Mouse (Mus musculus) CH12.LX (cell line): ENCODE measurements around the gene Adi1. TPM values are rescaled to one million over a fixed set of nuclear protein-coding genes. Genes with fewer than 3 reads are reported as not detected.

ENCODE experiments used
- DNase-seq: peaks from one replicate; pipeline ENCODE4 v3.0.0-alpha.2; 2013; ENCODE audit errors: extremely low read depth
- H3K27ac ChIP-seq: 2 replicates; pipeline ENCODE4 v1.5.1; 2012; ENCODE audit warnings: low read depth, mild to moderate bottlenecking, control low read depth, moderate library complexity; ENCODE audit not compliant: insufficient read depth
- H3K27me3 ChIP-seq: replicated peaks from 2 replicates; pipeline ENCODE3; 2012; ENCODE audit warnings: inconsistent platforms
- H3K36me3 ChIP-seq, 2 experiments: replicated peaks in 1 of 2; 2 replicates each; pipeline versions ENCODE3 to v1.6.1; 2012; ENCODE audit warnings: inconsistent platforms in 1 of 2, low read length in 1 of 2, mild to moderate bottlenecking in 1 of 2, mixed read lengths in 1 of 2, moderate library complexity in 1 of 2; ENCODE audit not compliant: control insufficient read depth in 1 of 2, insufficient read depth in 1 of 2
- H3K4me1 ChIP-seq, 2 experiments: 2 replicates each; pipeline ENCODE4 v1.6.1; 2012; ENCODE audit warnings: inconsistent platforms in 1 of 2, moderate library complexity in 1 of 2; ENCODE audit not compliant: insufficient read depth in 2 of 2, control insufficient read depth in 1 of 2
- H3K4me2 ChIP-seq: 2 replicates; pipeline ENCODE4 v1.6.1; 2012; ENCODE audit warnings: low read depth, mild to moderate bottlenecking, control low read depth; ENCODE audit not compliant: poor library complexity, insufficient read depth, severe bottlenecking
- H3K4me3 ChIP-seq, 3 experiments: fragments of 150-350 bp in 1 of 3; sonication (generic) in 1 of 3; replicated peaks in 1 of 3; 2 replicates each; pipeline versions ENCODE3 to v1.5.1; 2011 to 2012; ENCODE audit warnings: low read depth in 2 of 3, low read length in 2 of 3, mild to moderate bottlenecking in 2 of 3, moderate library complexity in 2 of 3, control low read depth in 1 of 3, improper control_type of control experiment in 1 of 3, inconsistent platforms in 1 of 3, mixed read lengths in 1 of 3; ENCODE audit not compliant: poor library complexity in 1 of 3
- H3K79me2 ChIP-seq: replicated peaks from 2 replicates; pipeline ENCODE4 v1.6.1; 2012; ENCODE audit warnings: mild to moderate bottlenecking, moderate library complexity; ENCODE audit not compliant: control insufficient read depth, poor library complexity, insufficient read depth, severe bottlenecking; ENCODE audit errors: extremely low read depth
- H3K9ac ChIP-seq: 2 replicates; pipeline ENCODE4 v1.6.1; 2012; ENCODE audit warnings: low read depth, mild to moderate bottlenecking, control low read depth, moderate library complexity; ENCODE audit not compliant: insufficient read depth
- H3K9me3 ChIP-seq: replicated peaks from 2 replicates; pipeline ENCODE3; 2012; ENCODE audit warnings: low read length, inconsistent platforms, mixed read lengths
- BHLHE40 ChIP-seq: IDR thresholded peaks from 2 replicates; pipeline ENCODE4 v1.6.1; 2011; ENCODE audit warnings: mild to moderate bottlenecking, low read depth, low read length, improper control_type of control experiment
- CHD1 ChIP-seq: IDR thresholded peaks from 2 replicates; pipeline ENCODE4 v1.6.1; 2012; ENCODE audit warnings: low read depth, low read length, improper control_type of control experiment, inconsistent platforms
- CHD2 ChIP-seq: IDR thresholded peaks from 2 replicates; pipeline ENCODE4 v1.6.1; 2011; ENCODE audit warnings: low read length, improper control_type of control experiment
- CTCF ChIP-seq, 2 experiments: IDR thresholded peaks in 1 of 2; conservative IDR thresholded peaks in 1 of 2; 2 replicates each; pipeline ENCODE4 v1.5.1; 2011 to 2012; ENCODE audit warnings: low read depth in 2 of 2, low read length in 2 of 2, improper control_type of control experiment in 1 of 2, inconsistent platforms in 1 of 2, mild to moderate bottlenecking in 1 of 2, moderate library complexity in 1 of 2
- E2F4 ChIP-seq: IDR thresholded peaks from 2 replicates; pipeline ENCODE4 v1.6.1; 2011; ENCODE audit warnings: low read depth, low read length, improper control_type of control experiment; ENCODE audit not compliant: insufficient replicate concordance
- ELF1 ChIP-seq: IDR thresholded peaks from 2 replicates; pipeline ENCODE4 v1.6.1; 2014; ENCODE audit warnings: low read depth, mild to moderate bottlenecking, inconsistent platforms, low read length, improper control_type of control experiment
- EP300 ChIP-seq: IDR thresholded peaks from 2 replicates; pipeline ENCODE4 v1.6.1; 2011; ENCODE audit warnings: low read length, improper control_type of control experiment
- ETS1 ChIP-seq: conservative IDR thresholded peaks from 2 replicates; pipeline ENCODE4 v1.6.1; 2012; ENCODE audit warnings: low read depth, mild to moderate bottlenecking, inconsistent platforms, low read length, improper control_type of control experiment, moderate library complexity
- GABPA ChIP-seq: IDR thresholded peaks from 2 replicates; pipeline ENCODE4 v1.6.1; 2012; ENCODE audit warnings: low read depth, low read length, improper control_type of control experiment, inconsistent platforms; ENCODE audit not compliant: insufficient replicate concordance
- HCFC1 ChIP-seq: IDR thresholded peaks from 2 replicates; pipeline ENCODE4 v1.6.1; 2012; ENCODE audit warnings: low read depth, mild to moderate bottlenecking, inconsistent platforms, low read length, improper control_type of control experiment
- IRF4 ChIP-seq: IDR thresholded peaks from 2 replicates; pipeline ENCODE4 v1.6.1; 2014; ENCODE audit warnings: low read depth, mild to moderate bottlenecking, inconsistent platforms, low read length, improper control_type of control experiment
- JUN ChIP-seq: IDR thresholded peaks from 2 replicates; pipeline ENCODE4 v1.6.1; 2011; ENCODE audit warnings: low read depth, mild to moderate bottlenecking, low read length, improper control_type of control experiment, moderate library complexity; ENCODE audit not compliant: insufficient read depth
- JUND ChIP-seq: conservative IDR thresholded peaks from 2 replicates; pipeline ENCODE4 v1.6.1; 2011; ENCODE audit warnings: low read depth, low read length, improper control_type of control experiment
- KAT2A ChIP-seq: IDR thresholded peaks from 2 replicates; pipeline ENCODE4 v1.6.1; 2012; ENCODE audit warnings: low read length, improper control_type of control experiment, inconsistent platforms; ENCODE audit not compliant: insufficient replicate concordance
- MAFK ChIP-seq: IDR thresholded peaks from 2 replicates; pipeline ENCODE4 v1.6.1; 2011; ENCODE audit warnings: low read length, improper control_type of control experiment; ENCODE audit not compliant: insufficient replicate concordance
- MAX ChIP-seq: IDR thresholded peaks from 2 replicates; pipeline ENCODE4 v1.6.1; 2011; ENCODE audit warnings: low read length, improper control_type of control experiment
- MAZ ChIP-seq: IDR thresholded peaks from 2 replicates; pipeline ENCODE4 v1.6.1; 2012; ENCODE audit warnings: low read depth, mild to moderate bottlenecking, inconsistent platforms, low read length, improper control_type of control experiment, moderate library complexity
- MEF2A ChIP-seq: IDR thresholded peaks from 2 replicates; pipeline ENCODE4 v1.6.1; 2014; ENCODE audit warnings: low read depth, mild to moderate bottlenecking, inconsistent platforms, low read length, improper control_type of control experiment, borderline replicate concordance
- MXI1 ChIP-seq: IDR thresholded peaks from 2 replicates; pipeline ENCODE4 v1.6.1; 2011; ENCODE audit warnings: mild to moderate bottlenecking, low read depth, low read length, improper control_type of control experiment
- MYC ChIP-seq: IDR thresholded peaks from 2 replicates; pipeline ENCODE4 v1.6.1; 2011; ENCODE audit warnings: low read depth, mild to moderate bottlenecking, improper control_type of control experiment, low read length
- NELFE ChIP-seq: IDR thresholded peaks from 2 replicates; pipeline ENCODE4 v1.6.1; 2011; ENCODE audit warnings: low read depth, low read length, improper control_type of control experiment
- NRF1 ChIP-seq: IDR thresholded peaks from 2 replicates; pipeline ENCODE4 v1.6.1; 2014; ENCODE audit warnings: low read depth, mild to moderate bottlenecking, inconsistent platforms, low read length, improper control_type of control experiment, moderate library complexity
- PAX5 ChIP-seq: IDR thresholded peaks from 2 replicates; pipeline ENCODE4 v1.6.1; 2012; ENCODE audit warnings: low read length, inconsistent platforms, mixed read lengths
- POLR2A ChIP-seq: IDR thresholded peaks from 2 replicates; pipeline ENCODE4 v1.6.1; 2011; ENCODE audit warnings: low read depth, mild to moderate bottlenecking, improper control_type of control experiment, low read length
- POLR2AphosphoS2 ChIP-seq: IDR thresholded peaks from 2 replicates; pipeline ENCODE4 v1.6.1; 2011; ENCODE audit warnings: low read depth, low read length, improper control_type of control experiment
- RAD21 ChIP-seq: IDR thresholded peaks from 2 replicates; pipeline ENCODE4 v1.6.1; 2011; ENCODE audit warnings: low read depth, mild to moderate bottlenecking, low read length, improper control_type of control experiment, moderate library complexity
- RCOR1 ChIP-seq: conservative IDR thresholded peaks from 2 replicates; pipeline ENCODE4 v1.6.1; 2012; ENCODE audit warnings: low read depth, mild to moderate bottlenecking, inconsistent platforms, low read length, improper control_type of control experiment
- SIN3A ChIP-seq: IDR thresholded peaks from 2 replicates; pipeline ENCODE4 v1.6.1; 2012; ENCODE audit warnings: low read length, improper control_type of control experiment, inconsistent platforms
- SMC3 ChIP-seq: IDR thresholded peaks from 2 replicates; pipeline ENCODE4 v1.6.1; 2011; ENCODE audit warnings: low read depth, low read length, improper control_type of control experiment
- TBP ChIP-seq: conservative IDR thresholded peaks from 2 replicates; pipeline ENCODE4 v1.6.1; 2011; ENCODE audit warnings: low read depth, low read length, improper control_type of control experiment
- TCF12 ChIP-seq: IDR thresholded peaks from 2 replicates; pipeline ENCODE4 v1.6.1; 2014; ENCODE audit warnings: low read depth, mild to moderate bottlenecking, inconsistent platforms, low read length, improper control_type of control experiment
- UBTF ChIP-seq: IDR thresholded peaks from 2 replicates; pipeline ENCODE4 v1.6.1; 2012; ENCODE audit warnings: low read depth, mild to moderate bottlenecking, inconsistent platforms, low read length, improper control_type of control experiment, moderate library complexity
- USF1 ChIP-seq: IDR thresholded peaks from 2 replicates; pipeline ENCODE4 v1.6.1; 2014; ENCODE audit warnings: low read depth, mild to moderate bottlenecking, inconsistent platforms, low read length, improper control_type of control experiment
- USF2 ChIP-seq: conservative IDR thresholded peaks from 2 replicates; pipeline ENCODE4 v1.6.1; 2011; ENCODE audit warnings: low read depth, low read length, improper control_type of control experiment
- ZC3H11A ChIP-seq: IDR thresholded peaks from 2 replicates; pipeline ENCODE4 v1.6.1; 2012; ENCODE audit warnings: low read depth, mild to moderate bottlenecking, inconsistent platforms, low read length, improper control_type of control experiment
- ZKSCAN1 ChIP-seq: IDR thresholded peaks from 2 replicates; pipeline ENCODE4 v1.6.1; 2012; ENCODE audit warnings: low read depth, inconsistent platforms, low read length, improper control_type of control experiment, borderline replicate concordance
- ZMIZ1 ChIP-seq: IDR thresholded peaks from 2 replicates; pipeline ENCODE4 v1.6.1; 2012; ENCODE audit warnings: low read depth, mild to moderate bottlenecking, inconsistent platforms, low read length, improper control_type of control experiment
- ZNF384 ChIP-seq: IDR thresholded peaks from 2 replicates; pipeline ENCODE4 v1.6.1; 2012; ENCODE audit warnings: low read depth, low read length, improper control_type of control experiment, inconsistent platforms
- dilution Hi-C: fragments of 300-500 bp; cut with MboI; formaldehyde crosslinking; loops from 2 replicates; pipeline ENCODE4 v1.14.3; 2020; ENCODE audit warnings: low sequenced_read_pairs; ENCODE audit not compliant: extremely low pct_unique_long_range_greater_than_20kb, extremely low pct_ligation_motif_present
- in situ Hi-C: fragments of 300-500 bp; cut with MboI; formaldehyde crosslinking; loops from 3 replicates; pipeline ENCODE4 v1.14.3; 2019; ENCODE audit warnings: low sequenced_read_pairs, low pct_ligation_motif_present, low pct_unique_long_range_greater_than_20kb, mixed read lengths
- polyA plus RNA-seq: library from polyadenylated mRNA; unstranded; fragments of >175 nt; gene quantifications from 2 replicates; pipeline ENCODE4 v1.2.1, GENCODE M21; 2012; ENCODE audit warnings: low read depth; ENCODE audit not compliant: insufficient read length
- total RNA-seq, 2 experiments: library from RNA; depleted of rRNA; stranded (reverse); fragments of 300-350 nt in 1 of 2; fragments of >200 nt in 1 of 2; gene quantifications; 2 replicates each; pipeline ENCODE4 v1.2.3; 2012 to 2014

The Adi1 gene
- total RNA-seq (2012; rRNA removed) (25.3 and 27.7 TPM in 2 replicates), total RNA-seq (2014; rRNA removed) (32.3 and 37.5 TPM in 2 replicates), polyA plus RNA-seq (58.3 and 74.6 TPM in 2 replicates)

DNA sequence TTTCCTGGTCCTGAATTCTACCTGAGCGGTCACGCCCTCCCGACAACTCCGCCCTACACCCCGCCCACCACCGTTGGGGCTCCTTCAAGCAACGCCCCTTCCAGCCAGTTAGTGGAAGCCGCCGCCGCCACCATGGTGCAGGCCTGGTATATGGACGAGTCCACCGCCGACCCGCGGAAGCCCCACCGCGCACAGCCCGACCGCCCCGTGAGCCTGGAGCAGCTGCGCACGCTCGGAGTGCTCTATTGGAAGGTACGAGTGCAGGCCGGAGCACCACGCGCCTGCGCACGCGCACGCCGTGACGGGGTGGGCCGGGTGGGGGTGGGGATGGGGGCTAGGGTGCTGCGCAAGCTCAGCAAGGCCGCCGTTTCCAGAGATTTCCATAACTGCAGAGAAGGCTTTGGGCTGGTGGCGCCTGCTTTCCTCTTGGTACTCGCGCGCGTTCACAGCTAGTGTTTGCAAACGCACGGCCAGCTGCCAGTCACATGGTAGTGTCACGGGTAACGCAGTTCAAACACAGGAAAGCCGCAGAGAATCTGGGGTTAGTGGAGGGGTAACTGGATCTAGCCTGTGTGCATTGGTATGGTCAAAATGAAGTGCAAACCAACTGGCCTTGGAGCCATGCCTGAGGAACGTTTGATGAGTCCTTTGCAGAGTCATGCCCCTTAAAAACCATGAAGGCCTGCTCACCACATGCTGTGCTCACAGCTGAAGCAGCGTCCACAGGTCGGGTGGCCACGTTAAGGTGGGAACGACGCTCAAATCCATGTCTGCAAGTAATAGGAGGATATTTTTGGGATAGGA is at the start of gene Adi1:
Gene Adi1, plus strand, starts transcription at position 111 of the 804 bp plus-strand sequence.
- Histone ChIP-seq H3K4me1 (peaks cover 0 to 11% of the 10 kb centered on the region in 2 experiments; a peak in 3 of 4 replicates), H3K27ac (peak within 1 kb of the TSS; percentile 85), H3K27me3 (no peaks in the 10 kb centered on the region), H3K79me2 (peaks cover 14% of the 10 kb centered on the region), H3K36me3 (peaks cover 25 to 32% of the 10 kb centered on the region in 2 experiments), H3K9me3 (no peaks in the 10 kb centered on the region), H3K4me3 (peak within 1 kb of the TSS; percentile 70 to 85 (median 78)), H3K4me2 (peak within 1 kb of the TSS; percentile 64), H3K9ac (peak within 1 kb of the TSS; percentile 79)
- peak; percentile 86 for DNase-seq
- dilution Hi-C loops (no loop called here), in situ Hi-C loops (no loop called here)
- TF ChIP-seq UBTF (no peak), EP300 (no peak), CHD1 (no peak), SIN3A (peak; percentile 91), TCF12 (0 out of 2 replicates have a peak, but pooled peaks have one; percentile 50), NRF1 (peak; percentile 88), HCFC1 (no peak), ZKSCAN1 (no peak), CHD2 (no peak), GABPA (no peak), ZNF384 (no peak), MAFK (no peak; the same call in 1 of the 2 replicates), BHLHE40 (peak; percentile 60), NELFE (peak; percentile 47), SMC3 (no peak), ETS1 (no peak), RCOR1 (no peak), POLR2A (peak; percentile 65), ZC3H11A (no peak), RAD21 (no peak), JUN (no peak), MXI1 (peak; percentile 92), JUND (no peak), PAX5 (no peak), KAT2A (no peak), POLR2AphosphoS2 (peak; percentile 72; the same call in 1 of the 2 replicates), TBP (no peak; the same call in 1 of the 2 replicates), E2F4 (no peak), MAX (peak; percentile 84), MAZ (no peak), USF1 (peak; percentile 31), USF2 (peak; percentile 37; the same call in 1 of the 2 replicates), MEF2A (no peak), CTCF (conservative IDR thresholded peaks at IDR 0.05 in 1 of 2, IDR thresholded peaks at IDR 0.05 in 1 of 2; ENCODE audit: low read depth in 2 of 2, low read length in 2 of 2) (no peak), ELF1 (peak; percentile 57; the same call in 1 of the 2 replicates), MYC (peak; percentile 86), ZMIZ1 (0 out of 2 replicates have a peak, but pooled peaks have one; percentile 48), IRF4 (no peak)
